Mouse (Mus musculus) spleen, adult 18-20 months (tissue): ENCODE data around the gene Purb.
"Not testable (repeated sequence)": the region's sequence is repeated elsewhere in the genome, so short reads cannot be mapped to it uniquely, and the experiment has no call there.

Experiments used
- DNase-seq, 2 experiments: peaks; one replicate each; pipeline ENCODE4 v3.0.0; 2022; ENCODE audit warnings: mixed read lengths in 2 of 2

Purb gene

DNA sequence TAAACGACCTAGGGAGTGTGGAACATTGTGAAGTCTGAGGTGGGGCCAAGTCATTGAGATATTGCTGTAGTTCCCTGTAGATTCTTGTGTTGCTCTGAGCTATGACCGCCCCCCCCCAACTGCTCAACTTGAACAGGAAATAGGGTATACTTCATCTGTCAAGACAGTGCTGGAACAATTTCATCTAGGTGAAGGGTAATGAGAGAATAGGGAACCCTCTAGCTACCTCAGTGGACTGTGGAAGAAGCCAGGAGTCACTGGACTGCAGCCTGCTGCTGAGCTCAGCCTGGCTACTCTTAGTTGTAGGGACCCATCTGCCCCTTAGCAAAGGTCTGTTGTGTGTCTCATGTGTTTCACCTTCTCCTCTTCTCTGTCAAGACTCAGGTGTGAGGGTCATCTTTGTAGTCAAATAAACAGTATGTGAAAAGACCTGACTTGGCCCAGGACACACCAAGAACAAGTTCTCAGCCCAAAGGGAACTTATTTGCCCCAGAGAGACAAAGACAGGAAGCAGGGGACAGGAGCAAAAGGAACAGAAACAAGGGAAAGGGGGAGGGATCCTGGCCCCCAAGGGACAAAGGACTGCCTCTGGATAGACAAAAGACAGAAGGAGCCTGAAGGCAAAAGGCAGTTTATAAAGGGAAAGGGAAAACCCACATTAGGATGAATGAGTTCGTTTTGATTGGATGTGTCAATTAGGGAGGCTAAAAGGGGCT, 8.7 kb upstream of the Purb start:
- DNase-seq: no peak

DNA sequence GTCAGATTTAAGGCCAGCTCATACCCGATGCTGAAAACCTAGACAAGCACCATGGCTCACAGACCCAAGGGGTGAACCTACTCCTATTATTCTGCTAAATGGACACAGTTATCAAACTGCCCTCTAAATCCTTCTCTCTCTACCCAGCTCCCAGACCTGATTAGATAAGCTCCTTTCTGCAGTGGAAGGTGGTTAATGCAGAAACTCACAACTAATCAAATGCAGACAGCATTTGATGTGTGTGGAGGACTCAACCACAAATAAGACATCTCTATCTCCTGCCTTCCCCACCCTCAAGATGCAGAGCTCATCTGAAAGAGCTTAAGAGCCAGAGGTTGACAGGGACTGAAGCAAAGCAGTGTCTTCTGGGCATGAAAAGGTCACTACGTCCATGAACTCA, 7.4 kb upstream of the Purb start:
- no peak for DNase-seq

DNA sequence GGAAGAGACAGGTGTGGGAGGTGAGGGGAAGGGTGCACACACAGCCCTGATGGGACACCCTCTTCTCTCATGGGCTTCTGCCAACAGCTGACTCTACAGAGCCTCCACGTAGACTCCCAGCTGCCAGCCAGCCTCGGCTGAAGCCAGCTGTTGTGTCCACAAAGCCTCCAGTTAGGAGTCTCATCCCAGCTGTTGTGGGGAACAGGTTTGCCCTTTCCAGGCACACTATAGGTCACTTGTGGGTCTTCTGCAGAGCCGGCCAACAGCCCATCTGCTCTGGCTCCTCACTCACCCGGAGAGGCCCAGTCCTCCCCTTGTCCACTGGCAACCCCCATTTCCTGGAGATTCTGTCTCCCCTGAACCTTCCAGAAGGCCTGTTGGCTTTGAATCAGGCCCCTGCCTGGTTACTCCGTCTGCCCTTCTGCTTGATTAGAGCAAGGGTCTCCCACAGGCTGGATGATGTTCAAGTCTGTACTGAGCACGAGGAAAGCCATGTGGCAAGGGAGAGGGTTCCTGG, 6.0 kb upstream of the Purb start:
- DNase-seq: no peak

DNA sequence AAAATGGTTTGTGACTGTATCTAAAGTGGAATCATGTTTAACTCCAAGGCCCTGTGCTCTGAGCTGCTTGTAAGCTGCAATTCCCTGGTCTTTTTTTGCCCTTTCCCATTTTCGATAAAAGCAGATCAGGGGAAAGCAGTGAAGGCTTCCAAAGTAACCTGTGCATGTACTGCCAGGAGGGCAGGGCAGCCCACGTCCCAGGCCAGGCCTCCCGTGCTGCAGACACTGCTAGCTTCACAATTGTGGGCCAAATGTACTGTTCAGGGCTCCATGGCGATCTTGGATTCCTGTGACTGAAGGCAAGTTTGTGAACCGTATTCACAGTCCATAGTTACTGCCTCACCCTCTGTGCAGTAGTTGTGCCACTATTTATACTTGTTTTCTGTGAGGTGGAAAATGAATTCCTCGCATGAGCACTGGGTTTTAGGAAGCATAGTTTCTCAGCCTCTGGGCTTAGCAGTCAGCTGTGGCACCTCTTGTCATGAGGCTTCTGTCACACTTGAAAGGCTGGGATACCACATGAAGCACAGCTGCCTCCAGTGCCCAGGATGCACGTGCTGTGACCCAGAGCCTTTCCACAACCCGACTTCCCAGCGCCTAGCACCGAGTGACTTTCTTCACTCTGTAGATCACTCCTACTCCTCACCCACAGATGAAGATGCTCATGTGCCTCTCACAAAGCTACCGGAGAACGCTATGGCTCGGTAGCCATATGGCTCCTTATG, 5.1 kb upstream of the Purb start:
- DNase-seq: no peak

- DNase-seq: no peak
Observed at GRCm38 (mm10) chr11:6480191-6480590, 4.5 kb upstream of the Purb start.

DNA sequence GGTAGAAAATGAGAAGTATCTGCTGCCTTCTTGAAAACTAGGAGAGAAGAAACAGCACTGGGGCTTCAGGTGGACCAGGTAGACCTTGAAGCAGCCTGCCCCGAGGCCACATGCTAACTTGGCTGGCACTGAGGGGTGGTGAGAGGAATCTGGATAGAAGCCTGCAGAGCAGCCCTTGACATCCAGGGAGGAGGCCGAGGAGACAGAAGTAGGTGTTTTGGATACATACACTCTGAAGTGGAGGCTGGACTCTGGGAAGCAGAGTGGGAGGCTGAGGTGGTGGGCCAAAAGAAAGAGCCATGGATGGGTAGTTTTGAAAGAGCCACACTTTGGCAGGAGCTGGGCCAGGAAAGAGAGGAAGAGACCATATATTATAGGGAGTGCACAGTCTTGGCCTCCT, 3.5 kb upstream of the Purb start:
- DNase-seq: no peak

GRCm38 (mm10) chr11:6477350-6477749, 1.6 kb upstream of the Purb start:
- no peak for DNase-seq

DNA sequence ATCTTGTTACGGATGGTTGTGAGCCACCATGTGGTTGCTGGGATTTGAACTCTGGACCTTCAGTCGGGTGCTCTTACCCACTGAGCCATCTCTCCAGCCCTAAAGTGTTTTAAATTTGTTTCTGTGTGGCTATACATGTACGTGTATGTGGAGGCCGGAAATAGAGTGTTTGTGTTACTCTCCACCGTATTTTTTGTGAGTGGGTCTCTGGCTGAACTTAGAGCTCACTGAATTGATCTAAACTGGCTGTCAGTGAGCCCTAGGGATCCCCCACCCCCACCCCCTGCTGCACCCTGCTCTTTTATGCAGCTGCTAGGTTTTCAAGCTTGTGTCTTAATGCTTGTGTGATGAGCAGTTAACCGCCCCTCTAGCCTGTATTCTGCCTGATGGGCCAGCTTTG, 1.2 kb upstream of the Purb start:
- no peak for DNase-seq

GRCm38 (mm10) chr11:6474874-6475731, 614 bp downstream of the Purb start:
- peak; percentile 52 to 65 for DNase-seq

- DNase-seq: no peak
Observed at GRCm38 (mm10) chr11:6474381-6474780, 1.3 kb downstream of the Purb start.

DNA sequence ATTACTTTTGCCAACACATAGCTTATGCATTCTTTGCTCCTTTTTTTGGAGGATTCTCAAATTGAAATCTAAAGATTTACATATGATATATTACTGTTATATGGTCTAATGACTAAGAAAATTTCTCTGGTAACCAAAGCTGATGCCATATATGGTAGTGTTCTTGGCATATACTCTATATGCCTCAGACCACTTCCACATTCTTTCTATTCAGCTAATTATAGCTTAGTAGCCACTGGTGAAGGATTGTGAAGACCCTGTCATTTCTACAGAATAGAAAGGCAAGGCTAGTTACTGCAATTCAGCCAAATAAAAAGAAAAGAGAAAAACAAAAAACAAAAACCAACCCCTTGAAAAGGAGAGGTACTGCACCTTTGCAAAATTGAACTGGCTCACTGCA, 3.6 kb downstream of the Purb start:
- DNase-seq: no peak

DNA sequence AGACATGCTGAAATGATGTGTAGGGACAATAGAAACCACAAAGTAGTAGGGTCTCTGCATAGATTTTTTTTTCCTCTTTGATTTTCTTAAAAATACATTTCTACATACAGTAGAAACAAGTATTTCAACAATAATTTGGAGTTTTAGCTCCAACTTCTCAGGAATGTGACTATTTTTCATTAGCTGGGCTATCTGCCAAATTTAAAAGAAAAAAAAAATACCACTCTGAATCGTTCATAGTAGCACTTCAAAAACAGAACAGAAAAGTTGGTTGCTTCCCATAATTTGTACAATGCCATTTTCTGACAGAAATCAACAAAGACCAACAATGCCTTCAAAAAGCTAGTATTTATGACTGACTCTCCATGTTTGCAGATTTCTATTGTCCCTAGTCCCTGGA, 4.2 kb downstream of the Purb start:
- DNase-seq: no peak

DNA sequence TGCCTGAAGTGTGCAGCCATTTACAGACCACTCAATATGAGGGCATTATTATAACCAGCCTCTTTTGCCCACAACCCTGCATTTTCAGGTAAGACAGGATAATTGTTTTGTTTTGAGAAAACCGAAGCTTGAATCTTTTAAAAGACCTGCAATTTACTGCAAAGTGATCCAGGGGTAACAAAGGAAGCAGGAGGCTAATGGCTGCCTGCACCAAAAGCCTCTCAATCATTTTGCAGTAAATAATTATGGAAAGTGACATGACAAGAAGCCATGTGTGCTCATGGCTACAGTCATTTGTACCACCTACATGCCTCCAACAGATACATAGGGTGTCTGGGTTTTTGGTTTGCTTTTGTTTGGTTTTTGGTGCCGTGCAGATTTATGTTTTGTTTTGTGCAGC, 4.7 kb downstream of the Purb start:
- no peak for DNase-seq

GRCm38 (mm10) chr11:6468541-6468940, 7.2 kb downstream of the Purb start:
- no peak for DNase-seq

DNA sequence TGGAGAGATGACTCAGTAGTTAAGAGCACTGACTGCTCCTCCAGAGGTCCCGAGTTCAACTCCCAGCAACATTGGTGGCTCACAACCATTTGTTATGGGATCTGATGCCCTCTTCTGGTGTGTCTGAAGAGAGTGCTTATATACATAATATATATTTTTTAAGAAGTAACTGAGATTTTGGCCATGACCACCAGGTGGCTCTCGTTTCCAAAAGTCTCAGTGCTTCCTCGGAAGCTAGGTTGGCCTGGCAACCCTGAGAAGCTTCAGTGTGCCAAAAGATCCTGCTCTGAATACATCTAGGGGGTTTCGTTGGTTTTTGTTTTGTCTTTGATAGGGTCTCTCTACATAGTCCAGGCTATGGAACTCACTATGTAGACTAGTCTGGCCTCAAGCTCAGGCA, 10.6 kb downstream of the Purb start:
- peak; percentile 36 to 63 for DNase-seq

GRCm38 (mm10) chr11:6463159-6463837, 12.4 kb downstream of the Purb start:
- DNase-seq: no peak

DNA sequence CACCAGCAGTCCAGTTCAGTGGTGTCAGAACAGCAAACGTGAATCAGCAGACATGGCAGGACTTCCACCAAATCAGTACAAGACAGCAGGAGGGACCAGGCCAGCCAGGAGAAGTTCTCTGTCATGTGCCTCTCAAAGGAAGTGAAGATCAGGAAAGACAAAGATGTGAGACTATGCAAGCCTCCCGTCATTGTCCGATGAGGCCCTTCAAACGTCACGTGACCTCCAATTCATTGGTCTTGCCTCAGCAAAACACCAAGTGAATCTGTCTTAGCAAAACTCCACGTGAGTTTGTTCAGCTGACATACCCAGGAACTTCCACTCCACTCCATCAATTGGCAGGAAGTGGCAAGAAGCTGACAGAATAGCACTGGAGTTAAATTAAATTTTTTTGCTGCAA, 19.6 kb downstream of the Purb start:
- DNase-seq: no peak

DNA sequence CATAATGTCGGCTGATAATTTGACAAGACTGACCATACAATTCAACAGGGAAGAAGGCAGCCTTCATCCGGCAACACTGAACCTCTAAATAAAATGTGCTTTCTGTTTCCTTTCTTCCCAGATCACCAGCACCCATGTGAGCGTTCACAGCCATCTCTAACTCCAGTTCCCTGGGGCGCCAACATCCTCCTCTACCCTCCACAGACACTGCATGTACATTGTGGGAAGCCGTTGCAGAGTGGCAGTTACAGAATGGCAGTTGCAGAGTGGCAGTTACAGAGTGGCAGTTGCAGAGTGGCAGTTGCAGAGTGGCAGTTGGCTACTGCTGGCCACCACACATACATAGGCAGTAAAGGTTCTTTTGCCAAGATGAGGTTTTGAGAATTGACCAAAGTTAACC, 27.6 kb downstream of the Purb start:
- not testable (repeated sequence) for DNase-seq

GRCm38 (mm10) chr11:6447493-6447892, 28.2 kb downstream of the Purb start:
- DNase-seq: no peak

- DNase-seq: no peak
Observed at GRCm38 (mm10) chr11:6445951-6446350, 29.8 kb downstream of the Purb start.

DNA sequence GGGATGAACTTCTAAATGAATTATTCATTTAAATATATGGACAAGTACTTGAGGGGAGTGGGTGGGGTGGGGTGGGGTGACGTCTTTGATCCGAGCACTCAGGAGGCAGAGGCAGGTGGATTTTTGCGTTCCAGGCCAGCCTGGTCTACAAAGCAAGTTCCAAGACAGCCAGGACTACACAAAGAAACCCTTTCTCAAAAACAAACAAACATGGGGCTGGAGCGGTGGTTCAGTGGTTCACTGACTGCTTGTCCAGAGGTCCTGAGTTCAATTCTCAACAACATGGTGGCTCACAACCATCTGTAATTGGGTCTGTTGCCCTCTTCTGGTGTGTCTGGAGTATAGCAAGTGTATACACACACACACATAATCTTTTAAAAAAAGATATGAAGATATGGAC, 30.3 kb downstream of the Purb start:
- no peak for DNase-seq

DNA sequence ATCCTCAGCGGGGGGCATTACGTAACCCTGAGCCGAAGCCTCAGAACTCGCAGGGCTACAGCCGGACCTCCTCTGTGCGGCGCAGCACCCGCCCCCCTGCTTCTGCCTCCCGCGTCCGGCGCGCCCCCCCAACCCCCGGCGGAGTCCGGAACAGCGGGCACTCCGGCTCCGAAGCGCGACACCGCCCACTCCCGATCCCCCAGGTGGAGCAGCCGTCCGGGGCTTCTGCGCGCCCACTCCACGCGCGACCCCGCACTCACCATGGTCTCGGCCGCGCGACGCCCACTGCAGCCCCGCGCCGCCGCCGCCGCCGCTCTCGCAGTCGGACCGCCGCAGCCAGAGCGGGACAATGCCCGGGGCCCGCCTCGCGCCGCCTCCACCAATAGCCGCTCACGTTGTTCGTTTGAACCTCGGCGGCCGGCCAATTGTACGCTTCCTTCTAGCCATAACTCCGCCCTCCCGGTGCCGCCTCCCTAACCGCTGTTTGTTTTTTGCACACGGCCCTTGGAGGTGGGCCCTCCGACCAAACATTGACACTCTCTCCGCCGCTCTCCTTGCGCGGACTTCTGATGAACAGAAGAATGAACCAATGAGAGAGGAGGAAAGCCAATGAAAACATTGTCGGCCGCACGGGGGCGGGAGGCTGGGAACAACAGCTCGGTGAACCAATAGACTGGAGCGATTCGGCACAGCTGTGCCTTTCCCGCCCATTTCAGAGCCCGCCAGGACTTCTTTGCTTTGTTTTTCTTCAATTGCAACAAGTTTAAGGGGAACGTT, 31.5 kb downstream of the Purb start, which contains the start of gene H2afv:
H2afv (minus strand) TSS at position 367 of the 777 bp plus-strand sequence.
- DNase-seq: peak; percentile 97 to 98
